Mouse (Mus musculus) E14TG2a.4 (cell line): ENCODE results near the gene Ppox.

Experiments
- CTCF ChIP-seq: conservative IDR thresholded peaks from 2 replicates; pipeline ENCODE4 v1.5.1; 2014; ENCODE audit warnings: low read length
- NANOG ChIP-seq: IDR thresholded peaks from 2 replicates; pipeline ENCODE4 v1.6.1; 2014; ENCODE audit warnings: borderline replicate concordance, low read length, mixed read lengths
- POU5F1 ChIP-seq: IDR thresholded peaks from 2 replicates; pipeline ENCODE4 v1.6.1; 2014; ENCODE audit warnings: low read length, borderline replicate concordance

DNA sequence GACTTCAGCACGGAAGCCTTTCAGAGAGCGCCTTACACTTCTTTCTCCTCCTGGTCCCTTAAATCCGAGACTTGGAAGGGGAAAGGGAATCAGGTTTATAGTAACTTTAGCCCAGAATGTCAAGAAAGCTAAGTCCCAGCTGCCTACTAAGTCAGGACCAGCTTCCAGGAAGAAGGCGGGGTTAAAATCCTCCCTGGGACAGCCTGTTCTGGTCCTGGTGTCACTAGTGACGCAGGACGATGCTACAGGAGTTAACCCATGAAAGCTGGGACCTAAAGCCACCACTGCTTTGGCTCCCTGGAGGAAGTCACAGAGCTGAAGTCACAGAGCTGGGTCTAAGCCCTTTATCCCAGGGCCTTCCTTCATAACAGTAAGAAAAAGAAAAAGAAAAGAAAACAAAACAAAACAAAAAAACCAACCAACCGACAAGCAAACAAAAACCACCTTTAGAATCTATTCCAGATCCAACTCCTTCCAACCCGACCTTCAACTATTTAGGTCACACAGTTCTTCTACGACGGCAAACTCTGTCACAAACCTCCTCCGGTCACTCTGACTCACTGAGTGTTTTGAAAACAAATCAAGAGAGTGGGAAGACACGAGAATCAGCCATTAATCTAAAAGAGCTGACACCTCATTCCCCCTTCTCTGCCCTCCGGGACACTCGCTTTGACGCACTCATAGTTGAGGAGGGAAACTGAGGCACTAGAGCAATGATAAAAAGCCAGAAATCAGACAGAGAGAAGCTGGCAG, 40.8 kb downstream of the Ppox start:
- TF ChIP-seq CTCF (no peak), NANOG (no peak), POU5F1 (no peak)
